Mouse (Mus musculus): ENCODE results near the gene Tymp. TPM values are rescaled to one million over a fixed set of nuclear protein-coding genes. Genes with fewer than 3 reads are reported as not detected.
A peak's percentile ranks its signal among the peaks of the same experiment; 100 is the strongest.

The Tymp gene
- polyA plus RNA-seq, 1 experiment from 2014 or later = 3.0 TPM

- Histone ChIP-seq H3K27me3 (ENCODE audit: control insufficient read depth, insufficient read depth, low read length) (no peaks in the 10 kb centered on the region; the same call in 1 of the 2 replicates), H3K4me2 (replicated peaks) (no peak overlapping the region), H3K36me3 (replicated peaks; ENCODE audit: control insufficient read depth, insufficient read depth) (no peaks in the 10 kb centered on the region), H3K9ac (no peak overlapping the region), H3K27ac (no peak overlapping the region), H3K4me1 (replicated peaks; ENCODE audit: control insufficient read depth, insufficient read depth, low read length) (no peaks in the 10 kb centered on the region), H3K9me3 (ENCODE audit: control insufficient read depth, low read length) (no peaks in the 10 kb centered on the region), H3K4me3 (replicated peaks; ENCODE audit: low read length) (no peak overlapping the region)
- WGBS = 64% methylated on average over 1 of the region's 1 CpGs
- ATAC-seq (ENCODE audit: low FRiP score) = no peak
- DNase-seq (ENCODE audit: low spot score) = no peak
Measured at GRCm38 (mm10) chr15:89399716-89400115, 22.9 kb upstream of the Tymp start.

- no peak for ATAC-seq (ENCODE audit: low FRiP score)
- no peaks in the 10 kb centered on the region for H3K9me3 ChIP-seq (ENCODE audit: control insufficient read depth, low read length)
- WGBS = 76% methylated on average over 2 of the region's 2 CpGs
- H3K27me3 ChIP-seq (ENCODE audit: control insufficient read depth, insufficient read depth, low read length) = no peaks in the 10 kb centered on the region; the same call in 1 of the 2 replicates
- no peak overlapping the region for H3K9ac ChIP-seq
- no peak overlapping the region for H3K4me2 ChIP-seq (replicated peaks)
- no peak overlapping the region for H3K27ac ChIP-seq
- no peaks in the 10 kb centered on the region for H3K36me3 ChIP-seq (replicated peaks; ENCODE audit: control insufficient read depth, insufficient read depth)
- H3K4me1 ChIP-seq (replicated peaks; ENCODE audit: control insufficient read depth, insufficient read depth, low read length) = no peaks in the 10 kb centered on the region
- H3K4me3 ChIP-seq (replicated peaks; ENCODE audit: low read length) = no peak overlapping the region
- no peak for DNase-seq (ENCODE audit: low spot score)
Measured at GRCm38 (mm10) chr15:89398146-89398545, 21.3 kb upstream of the Tymp start.

GRCm38 (mm10) chr15:89396883-89397282 lies 20.0 kb upstream of the Tymp start:
- Histone ChIP-seq H3K27ac (no peak overlapping the region), H3K27me3 (ENCODE audit: control insufficient read depth, insufficient read depth, low read length) (no peaks in the 10 kb centered on the region; the same call in 1 of the 2 replicates), H3K36me3 (replicated peaks; ENCODE audit: control insufficient read depth, insufficient read depth) (no peaks in the 10 kb centered on the region), H3K4me3 (replicated peaks; ENCODE audit: low read length) (no peak overlapping the region), H3K4me1 (replicated peaks; ENCODE audit: control insufficient read depth, insufficient read depth, low read length) (no peaks in the 10 kb centered on the region), H3K4me2 (replicated peaks) (no peak overlapping the region), H3K9ac (no peak overlapping the region), H3K9me3 (ENCODE audit: control insufficient read depth, low read length) (no peaks in the 10 kb centered on the region)
- no peak for ATAC-seq (ENCODE audit: low FRiP score)
- no peak for DNase-seq (ENCODE audit: low spot score)
- WGBS = 91% methylated on average over 4 of the region's 4 CpGs

- no peak overlapping the region for H3K27ac ChIP-seq
- DNase-seq (ENCODE audit: low spot score) = no peak
- no peaks in the 10 kb centered on the region for H3K27me3 ChIP-seq (ENCODE audit: control insufficient read depth, insufficient read depth, low read length)
- no peak for ATAC-seq (ENCODE audit: low FRiP score)
- WGBS = 89% methylated on average over 10 of the region's 10 CpGs
- H3K9me3 ChIP-seq (ENCODE audit: control insufficient read depth, low read length) = no peaks in the 10 kb centered on the region
- H3K4me2 ChIP-seq (replicated peaks) = no peak overlapping the region
- H3K4me1 ChIP-seq (replicated peaks; ENCODE audit: control insufficient read depth, insufficient read depth, low read length) = no peaks in the 10 kb centered on the region
- no peaks in the 10 kb centered on the region for H3K36me3 ChIP-seq (replicated peaks; ENCODE audit: control insufficient read depth, insufficient read depth)
- H3K9ac ChIP-seq = no peak overlapping the region
- no peak overlapping the region for H3K4me3 ChIP-seq (replicated peaks; ENCODE audit: low read length)
Measured at GRCm38 (mm10) chr15:89390081-89390480, 13.2 kb upstream of the Tymp start.

- Histone ChIP-seq H3K36me3 (replicated peaks; ENCODE audit: control insufficient read depth, insufficient read depth) (no peaks in the 10 kb centered on the region), H3K4me3 (replicated peaks; ENCODE audit: low read length) (no peak overlapping the region), H3K27me3 (ENCODE audit: control insufficient read depth, insufficient read depth, low read length) (no peaks in the 10 kb centered on the region), H3K9me3 (ENCODE audit: control insufficient read depth, low read length) (no peaks in the 10 kb centered on the region), H3K4me1 (replicated peaks; ENCODE audit: control insufficient read depth, insufficient read depth, low read length) (no peaks in the 10 kb centered on the region), H3K27ac (no peak overlapping the region), H3K9ac (no peak overlapping the region), H3K4me2 (replicated peaks) (no peak overlapping the region)
- WGBS = 52% methylated on average over 12 of the region's 12 CpGs
- DNase-seq (ENCODE audit: low spot score) = no peak
- ATAC-seq (ENCODE audit: low FRiP score) = no peak
Measured at GRCm38 (mm10) chr15:89387127-89387526, 10.3 kb upstream of the Tymp start.

- ATAC-seq (ENCODE audit: low FRiP score) = no peak
Measured at GRCm38 (mm10) chr15:89384617-89385016, 7.8 kb upstream of the Tymp start, which contains the start of gene Klhdc7b. Klhdc7b (plus strand) TSS chr15:89384917.

GRCm38 (mm10) chr15:89379429-89379828 lies 2.6 kb upstream of the Tymp start:
- DNase-seq (ENCODE audit: low spot score) (no peak), ATAC-seq (ENCODE audit: low FRiP score) (no peak)
- Histone ChIP-seq H3K4me1 (replicated peaks; ENCODE audit: control insufficient read depth, insufficient read depth, low read length) (peaks cover 7% of the 10 kb centered on the region), H3K4me3 (replicated peaks; ENCODE audit: low read length) (peak overlapping the region; percentile 21), H3K36me3 (replicated peaks; ENCODE audit: control insufficient read depth, insufficient read depth) (no peaks in the 10 kb centered on the region), H3K9ac (no peak overlapping the region; the same call in 1 of the 2 replicates), H3K27me3 (ENCODE audit: control insufficient read depth, insufficient read depth, low read length) (peaks cover 55% of the 10 kb centered on the region), H3K4me2 (replicated peaks) (peak overlapping the region; percentile 48), H3K9me3 (ENCODE audit: control insufficient read depth, low read length) (no peaks in the 10 kb centered on the region), H3K27ac (no peak overlapping the region)
- 15% methylated on average over 10 of the region's 10 CpGs for WGBS

More at GRCm38 (mm10) chr15:89384617-89385016, 7.8 kb upstream of the Tymp start, which contains the start of gene Klhdc7b:
- H3K4me1 ChIP-seq (replicated peaks; ENCODE audit: control insufficient read depth, insufficient read depth, low read length) = no peaks in the 10 kb centered on the region
- peaks cover 16% of the 10 kb centered on the region for H3K27me3 ChIP-seq (ENCODE audit: control insufficient read depth, insufficient read depth, low read length)
- H3K36me3 ChIP-seq (replicated peaks; ENCODE audit: control insufficient read depth, insufficient read depth) = no peaks in the 10 kb centered on the region
- H3K9ac ChIP-seq = no peak within 1 kb of the TSS
- no peak for DNase-seq (ENCODE audit: low spot score)
- no peaks in the 10 kb centered on the region for H3K9me3 ChIP-seq (ENCODE audit: control insufficient read depth, low read length)
- H3K27ac ChIP-seq = no peak within 1 kb of the TSS
- no peak within 1 kb of the TSS for H3K4me2 ChIP-seq (replicated peaks)
- 91% methylated on average over 7 of the region's 7 CpGs for WGBS
- H3K4me3 ChIP-seq (replicated peaks; ENCODE audit: low read length) = no peak within 1 kb of the TSS

GRCm38 (mm10) chr15:89378831-89379401 lies 2.1 kb upstream of the Tymp start, which contains the start of gene Odf3b:
Odf3b (minus strand) TSS chr15:89379282.
- Histone ChIP-seq H3K36me3 (replicated peaks; ENCODE audit: control insufficient read depth, insufficient read depth) (no peaks in the 10 kb centered on the region), H3K4me3 (replicated peaks; ENCODE audit: low read length) (peak within 1 kb of the TSS; percentile 21), H3K27ac (no peak within 1 kb of the TSS), H3K4me2 (replicated peaks) (peak within 1 kb of the TSS; percentile 48), H3K4me1 (replicated peaks; ENCODE audit: control insufficient read depth, insufficient read depth, low read length) (peaks cover 11% of the 10 kb centered on the region), H3K9me3 (ENCODE audit: control insufficient read depth, low read length) (no peaks in the 10 kb centered on the region), H3K9ac (peak within 1 kb of the TSS; percentile 49; the same call in 1 of the 2 replicates), H3K27me3 (ENCODE audit: control insufficient read depth, insufficient read depth, low read length) (peaks cover 55% of the 10 kb centered on the region)
- ATAC-seq (ENCODE audit: low FRiP score) (no peak), DNase-seq (ENCODE audit: low spot score) (peak; percentile 43)
- WGBS = under 1% methylated on average over 33 of the region's 33 CpGs

GRCm38 (mm10) chr15:89377938-89378828 lies 1.3 kb upstream of the Tymp start:
- no peak for ATAC-seq (ENCODE audit: low FRiP score)
- H3K9me3 ChIP-seq (ENCODE audit: control insufficient read depth, low read length) = no peaks in the 10 kb centered on the region
- peak overlapping the region; percentile 49; the same call in 1 of the 2 replicates for H3K9ac ChIP-seq
- H3K4me1 ChIP-seq (replicated peaks; ENCODE audit: control insufficient read depth, insufficient read depth, low read length) = peaks cover 13% of the 10 kb centered on the region
- H3K4me3 ChIP-seq (replicated peaks; ENCODE audit: low read length) = peak overlapping the region; percentile 21
- H3K4me2 ChIP-seq (replicated peaks) = peak overlapping the region; percentile 48
- peaks cover 55% of the 10 kb centered on the region for H3K27me3 ChIP-seq (ENCODE audit: control insufficient read depth, insufficient read depth, low read length)
- 13% methylated on average over 46 of the region's 46 CpGs for WGBS
- H3K27ac ChIP-seq = no peak overlapping the region
- DNase-seq (ENCODE audit: low spot score) = no peak
- H3K36me3 ChIP-seq (replicated peaks; ENCODE audit: control insufficient read depth, insufficient read depth) = no peaks in the 10 kb centered on the region

Measured in hindbrain, embryonic 14.5 days (tissue).